Mouse (Mus musculus): ENCODE data around the gene Clptm1. TPM values are rescaled to one million over a fixed set of nuclear protein-coding genes. Genes with fewer than 3 reads are reported as not detected.
A peak's percentile ranks its signal among the peaks of the same experiment; 100 is the strongest.

Gene Clptm1
- total and polyA plus RNA-seq, 3 experiments, result 151 to 178 (median 152) TPM

DNA sequence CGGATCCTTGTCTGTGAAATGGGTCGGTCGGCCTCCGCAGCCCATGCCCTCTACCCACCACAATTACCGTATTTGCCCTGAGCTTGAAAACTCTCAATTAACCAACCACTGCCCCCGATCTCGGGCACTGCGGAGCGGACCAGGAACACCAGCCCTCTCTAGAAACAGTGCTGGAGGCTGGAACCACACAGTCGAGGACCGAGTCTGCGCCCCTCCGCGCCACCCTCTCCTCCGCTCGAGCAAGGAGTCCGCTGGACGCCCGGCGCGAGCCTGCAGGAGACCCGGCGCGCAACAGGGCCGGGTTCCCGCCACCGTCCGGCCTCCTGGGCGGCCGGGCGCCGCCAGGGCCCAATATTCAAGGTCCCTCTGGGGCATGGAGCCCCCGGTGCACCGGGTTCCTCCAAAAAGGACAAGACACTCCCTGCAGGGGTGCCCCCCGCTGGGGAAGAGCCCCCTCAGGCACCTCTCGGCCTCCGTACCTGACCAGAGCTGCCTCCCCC lies 328 bp downstream of the Clptm1 start:
- no peak for DNase-seq

DNA sequence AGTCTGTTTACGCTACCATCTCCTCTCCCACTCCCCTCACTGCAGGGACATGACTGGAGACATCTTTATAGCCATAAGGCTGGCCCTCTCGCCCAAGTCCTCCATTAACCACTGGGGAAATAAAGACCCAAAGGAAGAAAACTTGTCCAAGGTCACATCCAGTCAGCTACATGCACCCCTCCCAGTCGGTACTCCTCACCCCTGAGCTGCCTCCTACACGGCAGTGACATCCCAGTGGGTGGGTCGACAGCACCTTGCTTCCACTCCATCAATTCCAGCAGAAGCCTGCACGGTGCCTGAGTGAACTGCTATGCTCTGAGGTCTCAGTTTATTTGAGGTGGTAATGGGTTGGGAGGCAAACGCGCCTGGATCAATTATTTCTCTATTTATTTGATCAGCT lies 893 bp downstream of the Clptm1 start:
- DNase-seq, result no peak

DNA sequence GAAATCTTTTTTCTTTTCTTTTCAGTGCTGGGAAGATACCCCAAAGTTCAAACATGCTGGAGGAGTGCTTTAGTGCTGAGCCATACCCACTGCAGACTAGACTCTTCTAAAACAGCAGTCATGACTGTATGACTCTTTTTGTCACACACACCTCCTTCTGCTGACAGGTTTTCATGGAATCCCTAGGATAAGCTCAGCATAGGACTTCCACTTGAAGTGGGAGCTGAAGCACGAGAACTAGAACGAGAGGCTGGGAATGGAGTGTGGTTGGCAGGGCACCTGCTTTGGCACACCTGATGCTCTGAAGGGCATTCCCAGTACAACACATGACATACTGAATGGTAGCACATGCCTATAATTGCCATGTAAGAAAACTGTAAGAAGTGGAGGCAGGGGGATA lies 12.2 kb downstream of the Clptm1 start:
- DNase-seq, result no peak

DNA sequence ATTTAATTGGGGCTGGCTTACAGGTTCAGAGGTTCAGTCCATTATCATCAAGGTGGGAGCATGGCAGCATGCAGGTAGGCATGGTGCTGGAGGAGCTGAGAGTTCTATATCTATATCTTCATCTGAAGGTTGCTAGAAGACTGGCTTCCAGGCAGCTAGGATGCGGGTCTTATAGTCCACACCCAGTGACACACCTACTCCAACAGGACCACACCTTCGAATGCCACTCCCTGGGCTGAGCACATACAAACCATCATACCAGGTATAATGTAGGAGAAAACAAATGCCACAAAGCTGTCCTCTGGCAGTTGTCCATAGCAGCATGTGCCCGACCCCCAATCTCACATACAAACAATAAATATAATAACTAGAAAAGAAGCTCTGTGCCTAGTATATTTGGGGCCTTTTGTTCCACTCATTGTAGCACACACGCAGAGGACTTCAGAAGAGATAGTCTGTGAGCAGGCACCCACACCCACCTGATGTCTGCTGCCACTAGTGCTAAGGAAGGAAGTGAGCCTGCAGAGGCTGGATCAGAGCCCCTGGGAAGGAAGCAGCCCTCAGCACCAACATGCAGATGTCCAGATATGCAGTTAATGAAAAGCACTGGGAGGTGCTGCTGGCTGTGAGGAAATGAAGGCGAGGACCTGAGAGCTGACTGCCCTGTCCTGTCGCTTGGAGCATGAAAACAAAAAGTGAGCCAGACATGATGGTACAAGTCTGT lies 13.6 kb downstream of the Clptm1 start:
- no peak for DNase-seq

DNA sequence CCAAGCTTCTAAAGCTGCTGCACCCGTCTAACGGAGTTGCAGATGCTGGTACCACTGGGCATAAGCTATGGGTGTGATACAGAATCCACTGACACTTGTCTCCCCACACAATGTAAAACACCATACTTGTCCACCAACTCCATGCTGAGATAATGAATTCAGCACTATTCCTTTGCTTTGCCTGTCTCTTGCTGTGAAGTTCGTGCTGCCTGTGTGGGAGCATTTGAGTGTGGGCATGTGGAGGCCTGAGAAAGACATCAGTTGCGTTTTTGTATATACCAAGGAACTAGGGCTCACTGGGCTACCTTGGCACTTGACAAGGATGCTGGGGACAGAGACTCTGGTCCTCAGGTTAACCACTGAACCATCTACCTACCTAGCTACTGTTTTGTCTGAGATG lies 23.6 kb downstream of the Clptm1 start:
- no peak for DNase-seq

DNA sequence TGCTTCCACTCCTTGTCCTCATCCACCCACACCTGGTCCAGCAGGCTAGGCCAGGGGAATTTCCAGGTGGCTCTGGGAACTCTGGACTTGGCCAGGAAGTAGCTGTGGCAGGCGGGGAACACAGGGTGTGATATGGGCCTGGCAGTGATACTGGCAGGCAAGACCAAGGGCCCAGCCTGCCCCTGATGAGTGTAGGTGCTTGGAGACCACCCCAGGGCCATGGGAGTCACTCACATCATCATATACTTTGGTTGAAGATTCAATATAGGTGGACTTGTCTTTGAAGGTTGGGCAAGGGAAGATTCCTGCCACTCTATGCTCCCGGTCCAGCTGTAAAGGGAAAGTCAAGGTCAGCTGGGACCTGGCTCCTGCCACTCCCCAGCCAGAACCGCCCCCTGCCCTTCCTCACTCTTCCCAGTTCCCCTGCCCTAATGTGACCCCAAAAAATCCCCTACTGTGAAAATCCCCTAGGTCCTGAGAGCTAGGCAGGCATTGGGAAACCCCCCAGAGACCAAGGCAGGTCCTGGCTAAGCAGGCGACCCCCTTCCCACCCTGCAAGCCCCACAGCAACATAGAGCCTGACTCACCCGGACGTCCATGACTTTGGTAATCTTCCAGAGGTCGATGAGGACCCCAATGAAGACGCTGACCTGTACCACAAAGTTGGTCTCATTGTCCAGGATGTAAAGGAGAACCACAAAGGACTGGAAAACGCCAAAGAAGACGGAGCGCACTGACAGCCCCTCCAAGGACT lies 29.6 kb downstream of the Clptm1 start:
- DNase-seq, result peak; percentile 49

DNA sequence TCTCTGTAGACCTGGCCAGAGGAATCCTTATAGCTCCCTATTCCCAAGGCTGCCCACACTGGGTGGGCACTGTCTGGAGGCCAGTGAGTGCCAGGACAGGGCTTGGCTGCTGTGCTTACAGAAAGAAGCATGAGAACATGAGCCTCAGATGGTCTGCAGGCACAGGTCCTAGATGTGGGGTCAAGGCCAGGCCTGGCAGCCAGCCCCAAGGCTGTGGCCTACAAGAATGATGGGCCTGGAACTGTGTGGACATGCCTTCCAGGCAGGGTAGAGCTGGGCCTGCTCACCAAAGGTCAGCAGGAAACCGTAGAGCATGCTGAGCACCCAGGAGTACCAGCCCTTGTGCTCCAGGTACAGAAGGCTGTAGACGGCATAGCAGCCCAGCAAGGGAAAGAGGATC lies 30.2 kb downstream of the Clptm1 start:
- peak; percentile 93 for DNase-seq

DNA sequence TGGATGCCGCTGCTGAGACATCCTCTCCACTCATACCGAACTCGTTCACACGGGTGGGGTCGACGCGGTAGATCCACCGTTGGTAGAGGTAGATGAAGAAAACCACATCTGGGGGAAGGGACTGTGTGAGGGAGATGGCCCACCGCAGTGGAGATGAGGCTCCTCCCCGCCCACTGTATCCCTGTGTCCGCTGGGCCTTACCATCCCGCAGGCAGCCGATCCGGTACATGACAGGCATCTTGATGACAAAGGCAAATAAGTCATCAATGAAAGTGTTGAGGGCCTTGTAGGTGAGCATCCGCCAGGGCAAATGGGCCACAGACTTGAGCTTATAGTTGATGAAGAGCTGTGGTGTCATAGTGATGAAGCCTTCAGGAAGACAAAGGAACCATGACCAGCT lies 31.0 kb downstream of the Clptm1 start:
- DNase-seq, result no peak

DNA sequence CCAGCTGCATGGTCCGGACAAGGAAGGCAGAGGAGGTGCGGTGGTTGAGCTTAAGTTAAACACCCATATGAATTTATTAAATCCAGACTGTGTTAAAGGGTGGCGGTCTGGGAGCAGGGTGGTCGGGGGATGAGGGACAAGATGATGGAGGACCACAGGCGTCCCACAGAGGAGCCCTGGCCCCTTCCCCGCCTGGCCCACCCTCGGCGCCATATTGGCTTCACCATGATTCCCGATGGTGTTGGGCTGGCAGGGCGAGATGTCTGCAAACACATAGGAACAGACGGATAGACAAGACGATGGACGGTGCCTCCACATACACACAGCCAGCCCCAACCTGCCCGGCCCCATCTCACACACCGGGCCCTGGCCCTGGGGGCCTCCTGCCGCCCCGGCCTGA lies 31.6 kb downstream of the Clptm1 start:
- DNase-seq, result no peak

DNA sequence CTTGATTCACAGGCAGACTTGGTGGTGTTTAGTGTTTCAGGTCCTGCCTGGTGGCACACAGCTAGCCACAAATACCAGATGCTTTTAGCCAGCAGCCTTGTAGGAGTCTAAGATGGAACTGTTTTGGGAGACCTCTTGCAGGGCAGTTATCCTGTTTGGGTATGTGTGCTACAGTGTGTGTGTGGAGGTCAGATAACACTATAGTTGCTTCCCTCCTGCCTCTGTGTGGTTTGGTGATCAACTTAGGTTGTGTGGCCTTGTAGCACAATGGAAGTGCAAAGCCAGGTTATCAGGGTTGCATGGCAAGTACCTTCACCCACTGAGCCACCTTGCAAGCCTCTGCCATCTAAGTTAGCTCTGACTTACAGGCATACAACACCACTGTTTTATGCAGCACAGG lies 32.1 kb downstream of the Clptm1 start:
- no peak for DNase-seq

DNA sequence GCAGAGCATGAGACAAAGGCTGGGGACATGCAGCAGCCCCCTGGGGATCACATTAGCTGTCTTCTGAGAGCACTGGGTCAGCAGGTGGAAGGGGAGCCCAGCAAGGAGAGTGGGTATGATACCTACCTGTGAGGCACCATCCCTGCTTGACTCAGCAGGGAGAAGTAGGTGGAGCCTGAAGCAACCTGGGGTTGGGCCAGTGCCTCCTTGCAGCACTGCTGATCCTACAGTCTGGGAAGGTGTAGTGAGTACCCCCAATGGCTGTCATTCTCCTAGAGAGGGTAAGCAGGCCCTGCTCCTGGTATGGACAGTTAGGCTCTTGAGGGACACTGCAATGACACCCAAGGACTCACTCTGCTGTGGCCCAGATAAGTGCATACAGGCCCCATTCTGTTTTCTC lies 32.6 kb downstream of the Clptm1 start:
- no peak for DNase-seq

GRCm38 (mm10) chr7:19629361-19629734 lies 35.5 kb downstream of the Clptm1 start, which contains the start of gene Relb:
TSS of gene Relb (minus strand) at chr7:19629438.
- DNase-seq, result peak; percentile 94

GRCm38 (mm10) chr7:19628536-19629360 lies 36.1 kb downstream of the Clptm1 start:
- peak; percentile 98 for DNase-seq

- DNase-seq, result no peak
Observed at GRCm38 (mm10) chr7:19628192-19628535, 36.7 kb downstream of the Clptm1 start.

- DNase-seq, result no peak
Observed at GRCm38 (mm10) chr7:19627721-19628120, 37.1 kb downstream of the Clptm1 start.

GRCm38 (mm10) chr7:19623433-19623832 lies 41.4 kb downstream of the Clptm1 start:
- DNase-seq, result no peak

- no peak for DNase-seq
Observed at GRCm38 (mm10) chr7:19622241-19622640, 42.6 kb downstream of the Clptm1 start.

GRCm38 (mm10) chr7:19620811-19621210 lies 44.0 kb downstream of the Clptm1 start:
- DNase-seq, result no peak

DNA sequence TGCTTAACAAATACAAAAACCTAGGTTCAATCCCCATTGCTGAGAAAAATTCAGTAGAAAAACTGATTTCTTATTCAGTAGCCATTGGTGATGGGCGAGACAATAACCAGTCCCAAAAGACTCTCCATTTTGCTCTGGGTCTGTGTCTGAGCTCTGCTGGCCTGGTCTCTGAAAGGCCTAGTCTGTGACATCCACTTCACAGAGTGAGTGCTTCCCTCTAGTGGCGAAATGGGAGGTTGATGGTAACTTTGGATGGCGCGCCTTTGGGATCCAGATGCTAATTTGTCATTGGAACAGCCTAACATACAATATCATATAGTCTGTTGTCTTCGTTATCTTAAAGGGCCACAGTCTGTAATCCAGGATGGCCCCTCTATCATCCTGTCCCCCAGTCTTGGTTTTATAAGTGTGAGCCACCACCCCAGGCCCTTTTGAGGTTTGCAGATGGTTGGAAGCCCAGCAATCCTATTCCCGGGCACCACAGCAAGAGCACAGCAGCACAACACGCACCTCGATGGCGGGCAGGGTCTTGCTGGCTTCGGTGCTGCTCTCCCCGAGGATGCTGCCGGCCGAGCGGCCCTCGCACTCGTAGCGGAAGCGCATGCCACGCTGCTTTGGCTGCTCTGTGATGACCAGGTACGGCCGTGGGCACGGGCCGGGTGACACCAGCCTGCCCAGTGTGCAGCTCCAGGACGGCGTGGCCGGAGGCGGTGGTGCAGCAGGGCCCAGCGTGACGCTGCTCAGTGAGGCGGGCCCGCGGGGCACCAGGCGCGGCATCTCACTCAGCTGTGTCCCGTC lies 45.6 kb downstream of the Clptm1 start:
- DNase-seq, result peak; percentile 77

GRCm38 (mm10) chr7:19615036-19615577 lies 49.7 kb downstream of the Clptm1 start:
- no peak for DNase-seq

DNA sequence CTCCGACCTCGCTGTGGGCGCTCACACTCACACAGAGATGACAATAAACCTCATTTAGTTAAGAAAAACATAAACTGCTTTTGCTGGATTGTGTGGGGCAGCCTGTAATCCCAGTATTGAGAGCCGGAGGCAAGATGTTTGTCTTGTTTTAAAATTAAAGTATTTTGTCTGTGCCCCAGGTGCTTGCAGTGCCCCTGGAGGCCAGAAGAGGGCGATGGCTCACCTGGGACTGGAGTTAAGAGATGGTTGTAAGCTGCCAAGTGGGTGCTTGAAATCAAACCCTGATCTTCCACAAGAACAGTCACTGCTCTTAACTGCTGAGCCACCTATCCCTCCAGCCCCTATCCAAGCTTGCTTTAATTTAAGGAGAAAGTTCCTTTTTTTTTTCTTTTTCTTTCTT lies 53.9 kb downstream of the Clptm1 start:
- no peak for DNase-seq
